Mouse (Mus musculus) heart, adult 2 months (tissue): ENCODE data around the gene AC140267.1.

ENCODE experiments used
- CTCF ChIP-seq: fragments of 200-600 bp; IDR thresholded peaks from 2 replicates; pipeline ENCODE4 v1.8.1; 2022; ENCODE audit warnings: antibody characterized with exemption, mild to moderate bottlenecking, moderate library complexity
- EP300 ChIP-seq: fragments of 200-500 bp; IDR thresholded peaks from 2 replicates; pipeline ENCODE4 v1.6.1; 2011; ENCODE audit warnings: low read depth, low read length, control low read depth; ENCODE audit not compliant: insufficient read depth
- POLR2A ChIP-seq: fragments of 200-500 bp; IDR thresholded peaks from 2 replicates; pipeline ENCODE4 v1.6.1; 2011; ENCODE audit warnings: mild to moderate bottlenecking, low read depth, low read length, control low read depth; ENCODE audit not compliant: insufficient read depth

GRCm38 (mm10) chr15:80216480-80216820, 19.2 kb upstream of the AC140267.1 start:
- TF ChIP-seq POLR2A: no peak
- no peak for TF ChIP-seq CTCF
- no peak for TF ChIP-seq EP300
